Mouse (Mus musculus) lung, adult 2 months (tissue): Measurements from ENCODE around the gene Magi2. TPM values are rescaled to one million over a fixed set of nuclear protein-coding genes. Genes with fewer than 3 reads are reported as not detected.

Experiments
- DNase-seq: peaks from one replicate; pipeline ENCODE4 v3.0.0; 2022
- H3K4me1 ChIP-seq: fragments of 200-500 bp; 2 replicates; pipeline ENCODE4 v1.6.1; 2011; ENCODE audit warnings: low read length; ENCODE audit not compliant: control insufficient read depth, insufficient read depth
- H3K4me3 ChIP-seq: fragments of 200-500 bp; replicated peaks from 2 replicates; pipeline ENCODE3; 2011; ENCODE audit warnings: low read depth, mild to moderate bottlenecking, control low read depth, low read length; ENCODE audit errors: extremely low read depth
- CTCF ChIP-seq: fragments of 200-500 bp; IDR thresholded peaks from 2 replicates; pipeline ENCODE4 v1.5.1; 2011; ENCODE audit warnings: mild to moderate bottlenecking, low read length, control low read depth; ENCODE audit not compliant: insufficient read depth
- POLR2A ChIP-seq: fragments of 200-500 bp; IDR thresholded peaks from 2 replicates; pipeline ENCODE4 v1.6.1; 2011; ENCODE audit warnings: low read depth, mild to moderate bottlenecking, control low read depth, low read length, borderline replicate concordance; ENCODE audit errors: extremely low read depth
- WGBS: fragments of 180-500 bp; shearing (Covaris S2); methylation state at CpG from one replicate; pipeline ENCODE4 v1.1.7; 2018; 5-methylcytosine and 5-hydroxymethylcytosine counted together
- polyA plus RNA-seq: library from polyadenylated mRNA; depleted of rRNA; stranded (reverse); fragments of >200 nt; gene quantifications from 2 replicates; pipeline ENCODE4 v1.2.3, GENCODE M21; 2012

Gene Magi2
- polyA plus RNA-seq, 1 experiment, result 2.7 TPM

DNA sequence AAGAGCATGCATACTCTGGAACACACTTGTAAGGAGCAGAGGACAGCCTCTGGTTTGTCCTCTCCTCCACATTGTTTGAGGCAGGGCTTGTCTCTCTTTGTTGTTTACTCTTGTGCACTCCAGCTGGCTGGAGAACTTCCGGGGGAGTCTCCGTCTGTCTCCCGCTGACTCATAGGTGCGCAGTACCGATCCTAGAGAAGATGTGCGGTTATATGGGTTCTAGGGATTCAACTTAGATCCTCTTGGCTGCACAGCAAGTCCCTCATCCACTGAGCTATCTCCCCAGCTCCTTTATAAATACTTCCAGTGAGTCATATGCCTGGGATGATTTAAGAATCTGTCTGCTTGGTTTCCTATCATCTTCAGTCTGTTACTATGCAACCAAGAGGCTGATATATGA is 1341.6 kb downstream of the Magi2 start:
- WGBS, result 43% methylated on average over 6 of the region's 6 CpGs
- Histone ChIP-seq H3K4me3 (no peak overlapping the region), H3K4me1 (no peaks in the 10 kb centered on the region)
- DNase-seq, result no peak
- TF ChIP-seq CTCF, result no peak
- TF ChIP-seq POLR2A, result no peak

DNA sequence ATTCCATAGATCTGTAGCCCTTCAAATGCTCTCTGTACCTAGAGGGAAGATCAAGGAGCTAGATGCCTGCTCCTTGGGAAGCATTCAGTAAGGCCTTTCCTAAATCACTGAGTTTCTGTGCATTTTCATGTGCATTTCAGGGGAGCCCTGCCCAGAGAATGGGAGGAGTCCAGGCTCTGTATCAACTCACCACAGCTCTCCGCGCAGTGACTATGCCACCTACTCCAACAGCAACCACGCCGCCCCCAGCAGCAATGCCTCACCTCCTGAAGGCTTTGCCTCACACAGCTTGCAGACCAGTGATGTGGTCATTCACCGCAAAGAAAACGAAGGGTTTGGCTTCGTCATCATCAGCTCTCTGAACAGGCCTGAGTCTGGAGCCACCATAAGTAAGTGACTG is 1342.1 kb downstream of the Magi2 start:
- no peak overlapping the region for H3K4me3 ChIP-seq
- no peaks in the 10 kb centered on the region for H3K4me1 ChIP-seq
- no peak for DNase-seq
- TF ChIP-seq CTCF (no peak), POLR2A (no peak)
- 95% methylated on average over 7 of the region's 7 CpGs for WGBS

DNA sequence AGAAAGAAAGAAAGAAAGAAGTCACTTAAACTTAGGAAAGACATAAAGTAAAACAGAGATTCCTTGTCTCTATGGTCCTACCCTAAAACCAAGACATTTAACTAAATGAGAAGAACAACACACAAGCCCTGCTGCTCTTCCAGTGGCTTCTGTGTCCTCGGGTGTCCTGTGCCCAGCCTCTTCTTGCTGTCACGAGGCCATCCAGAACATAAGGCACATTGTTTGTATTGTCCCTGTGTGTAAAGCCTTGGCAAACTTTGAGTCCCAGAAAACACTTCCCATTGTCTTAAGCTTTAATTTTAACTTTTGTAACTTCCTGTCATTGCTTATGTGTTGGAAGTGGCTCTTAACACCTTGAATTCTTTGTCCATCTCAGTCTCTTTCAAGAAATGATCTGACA is 1348.0 kb downstream of the Magi2 start:
- Histone ChIP-seq H3K4me1 (no peaks in the 10 kb centered on the region), H3K4me3 (no peak overlapping the region)
- DNase-seq, result no peak
- no peak for TF ChIP-seq POLR2A
- no peak for TF ChIP-seq CTCF
- WGBS, result 27% methylated on average over 2 of the region's 2 CpGs

DNA sequence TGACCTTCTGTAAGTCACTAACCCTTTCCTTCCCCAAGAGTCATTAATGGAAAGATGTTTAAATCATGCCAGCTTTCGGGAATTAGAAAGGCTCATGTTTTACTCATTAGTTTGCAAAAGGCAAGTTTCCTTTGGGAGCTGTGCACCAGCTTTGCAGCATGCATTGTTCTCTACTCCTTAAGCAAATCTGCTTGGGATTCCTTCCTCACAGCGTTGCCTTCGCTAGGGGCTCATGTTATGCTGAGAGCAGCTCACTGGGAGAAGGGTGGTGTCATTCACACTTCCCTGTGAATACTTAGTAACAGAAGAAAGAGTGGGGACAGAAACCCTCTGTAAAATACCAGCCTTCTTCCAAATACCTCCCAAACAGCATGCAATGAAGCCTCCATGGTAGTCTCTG is 1349.0 kb downstream of the Magi2 start:
- Histone ChIP-seq H3K4me1 (no peaks in the 10 kb centered on the region), H3K4me3 (no peak overlapping the region)
- no peak for DNase-seq
- WGBS, result 54% methylated on average over 3 of the region's 3 CpGs
- TF ChIP-seq CTCF (no peak), POLR2A (no peak)

DNA sequence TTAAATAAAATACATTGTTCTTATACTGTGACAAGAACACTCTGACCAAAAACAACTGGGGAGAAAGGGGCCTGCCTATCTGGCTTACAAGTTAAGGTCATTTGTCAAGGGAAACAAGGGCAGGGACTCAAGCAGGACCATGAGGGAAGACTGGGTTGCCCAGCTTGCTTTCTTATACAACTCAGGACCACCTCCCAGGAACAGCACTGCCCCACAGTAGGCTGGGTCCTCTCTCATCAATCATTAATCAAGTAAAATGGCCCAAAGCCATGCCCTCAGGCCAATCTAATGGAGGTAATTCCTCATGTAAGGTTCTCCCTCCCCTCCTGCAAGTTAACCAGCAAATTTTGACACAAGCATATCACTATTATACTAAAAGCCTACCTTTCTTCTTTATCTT is 1349.4 kb downstream of the Magi2 start:
- H3K4me3 ChIP-seq, result no peak overlapping the region
- H3K4me1 ChIP-seq, result no peaks in the 10 kb centered on the region
- DNase-seq, result no peak
- TF ChIP-seq CTCF (no peak), POLR2A (no peak)

DNA sequence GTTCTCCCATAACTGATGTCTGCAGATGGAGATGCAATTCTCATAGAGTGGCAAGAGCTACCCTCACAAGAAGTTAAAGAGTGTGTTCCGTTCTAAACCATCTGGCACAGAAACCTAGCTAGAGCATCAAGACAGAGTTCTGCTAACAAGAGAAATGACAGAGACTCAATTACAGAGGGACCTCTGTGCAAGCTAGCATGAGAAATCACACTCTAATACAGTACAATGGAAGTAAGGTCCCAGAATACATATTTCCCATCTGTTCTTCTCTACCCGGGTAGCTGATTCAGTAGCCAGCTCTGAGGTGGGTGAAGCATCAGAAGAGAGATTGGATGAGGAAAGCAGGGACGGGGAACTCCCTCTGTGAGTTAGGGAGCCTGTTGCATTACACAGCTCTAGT is 1351.8 kb downstream of the Magi2 start:
- Histone ChIP-seq H3K4me3 (no peak overlapping the region), H3K4me1 (no peaks in the 10 kb centered on the region)
- DNase-seq, result no peak
- WGBS, result 84% methylated on average over 3 of the region's 3 CpGs
- TF ChIP-seq CTCF, result no peak
- no peak for TF ChIP-seq POLR2A

DNA sequence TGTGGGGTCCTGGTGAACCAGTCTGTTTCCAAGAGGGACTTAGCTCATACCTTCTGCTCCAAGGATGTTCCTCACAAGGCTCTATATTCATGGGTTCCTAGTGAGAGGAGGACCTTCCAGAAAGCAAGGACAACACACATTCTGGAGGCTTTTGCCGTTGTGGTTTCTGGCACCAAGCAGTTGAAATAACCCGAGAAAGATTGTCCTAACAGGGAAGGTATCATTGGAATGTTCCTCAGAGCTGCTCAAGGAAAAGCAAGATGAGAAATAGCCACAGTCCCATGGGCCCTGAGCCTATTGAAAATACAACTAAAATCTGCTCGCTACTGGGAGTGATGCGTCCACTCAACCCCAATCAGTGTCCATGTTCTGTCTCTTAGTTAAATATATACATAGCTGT is 1353.8 kb downstream of the Magi2 start:
- 81% methylated on average over 4 of the region's 4 CpGs for whole genome bisulfite sequencing
- Histone ChIP-seq H3K4me3 (no peak overlapping the region), H3K4me1 (no peaks in the 10 kb centered on the region)
- TF ChIP-seq POLR2A (no peak), CTCF (no peak)
- no peak for DNase-seq

DNA sequence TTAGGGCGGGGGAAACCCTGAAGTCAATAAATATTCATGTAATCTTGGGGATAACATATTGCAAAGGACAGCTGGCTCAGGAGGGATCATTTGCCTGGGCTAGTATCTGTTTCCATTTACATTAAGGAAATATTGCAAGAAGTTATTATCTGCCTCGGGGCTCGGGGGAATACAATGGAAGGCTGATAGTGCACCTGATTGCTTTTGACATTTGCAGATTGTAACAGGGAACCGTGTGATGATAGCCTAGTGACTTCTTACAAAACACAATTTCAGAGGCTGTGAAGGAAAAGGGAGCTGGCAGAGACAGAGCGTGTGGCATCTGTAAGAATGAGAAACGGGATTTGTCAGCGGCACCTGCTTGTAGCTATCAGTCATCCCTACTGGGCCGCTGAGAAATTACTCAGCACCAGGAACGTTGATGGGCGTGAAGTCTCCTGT is 1356.2 kb downstream of the Magi2 start:
- TF ChIP-seq CTCF (no peak), POLR2A (no peak)
- WGBS, result 52% methylated on average over 10 of the region's 10 CpGs
- no peak overlapping the region for H3K4me3 ChIP-seq
- H3K4me1 ChIP-seq, result no peaks in the 10 kb centered on the region
- no peak for DNase-seq

DNA sequence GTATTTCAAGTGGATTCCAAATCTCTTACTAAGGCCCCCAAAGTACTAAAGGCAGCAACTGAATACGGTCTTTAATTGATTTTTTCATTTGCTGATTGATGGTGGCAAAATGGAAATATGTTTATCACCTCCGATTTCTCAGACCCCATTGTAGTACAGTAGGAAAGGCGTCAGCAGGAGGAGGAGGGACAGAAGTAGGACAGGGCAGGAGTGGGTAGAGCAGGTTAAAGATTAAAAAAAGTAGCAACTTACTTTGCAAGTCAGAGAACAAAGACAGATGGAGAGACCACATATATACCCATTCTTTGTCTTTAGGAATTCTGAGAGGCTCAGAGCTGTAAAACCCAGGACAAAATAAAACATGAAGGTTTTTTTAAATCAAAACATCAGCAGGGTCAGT is 1356.8 kb downstream of the Magi2 start:
- no peak for DNase-seq
- 61% methylated on average over 3 of the region's 3 CpGs for WGBS
- H3K4me1 ChIP-seq, result no peaks in the 10 kb centered on the region
- H3K4me3 ChIP-seq, result no peak overlapping the region
- TF ChIP-seq POLR2A, result no peak
- TF ChIP-seq CTCF, result no peak

DNA sequence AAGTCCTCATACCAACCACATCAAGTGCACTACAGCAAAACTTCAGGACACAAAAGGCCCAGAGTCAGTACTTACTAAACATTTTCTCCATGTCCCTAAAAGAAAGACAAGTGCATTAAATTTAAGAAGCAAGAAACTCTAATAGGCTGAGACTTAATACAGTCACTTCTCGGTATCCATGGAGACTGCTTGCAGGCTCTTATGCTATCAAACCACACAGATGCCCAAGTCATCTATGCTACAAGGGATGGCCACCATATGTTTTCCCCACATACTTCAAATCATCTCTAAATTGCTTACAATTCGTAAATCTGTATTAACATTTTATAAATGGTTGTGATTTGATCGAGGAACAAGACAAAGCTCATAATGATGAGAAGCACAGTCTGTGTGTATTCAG is 1357.9 kb downstream of the Magi2 start:
- TF ChIP-seq POLR2A, result no peak
- TF ChIP-seq CTCF, result no peak
- WGBS, result 90% methylated on average over 3 of the region's 3 CpGs
- H3K4me3 ChIP-seq, result no peak overlapping the region

DNA sequence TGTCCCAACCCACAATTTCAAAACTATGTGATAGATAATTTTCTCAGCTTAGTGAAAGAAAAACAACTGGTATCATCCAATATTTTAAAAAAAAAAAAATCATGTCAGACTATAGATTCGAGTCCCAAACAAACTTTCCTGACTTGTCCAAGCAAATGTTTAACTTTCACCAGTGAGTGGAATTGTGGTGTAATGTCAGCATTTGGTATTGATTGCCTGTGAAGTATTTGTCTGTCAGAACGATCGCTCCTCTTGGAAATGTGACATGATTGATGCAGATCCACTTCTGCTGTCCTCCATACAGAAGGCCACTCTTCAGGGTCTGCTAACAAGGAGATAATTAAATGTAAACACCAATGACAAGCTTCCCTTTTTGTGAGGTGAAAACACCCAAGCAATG is 1362.9 kb downstream of the Magi2 start:
- H3K4me3 ChIP-seq, result no peak overlapping the region
- H3K4me1 ChIP-seq, result no peaks in the 10 kb centered on the region
- DNase-seq, result no peak
- 27% methylated on average over 3 of the region's 3 CpGs for WGBS
- TF ChIP-seq POLR2A, result no peak
- TF ChIP-seq CTCF, result no peak

More for the DNA sequence above, 1357.9 kb downstream of the Magi2 start:
- H3K4me1 ChIP-seq, result no peaks in the 10 kb centered on the region
- DNase-seq, result no peak

DNA sequence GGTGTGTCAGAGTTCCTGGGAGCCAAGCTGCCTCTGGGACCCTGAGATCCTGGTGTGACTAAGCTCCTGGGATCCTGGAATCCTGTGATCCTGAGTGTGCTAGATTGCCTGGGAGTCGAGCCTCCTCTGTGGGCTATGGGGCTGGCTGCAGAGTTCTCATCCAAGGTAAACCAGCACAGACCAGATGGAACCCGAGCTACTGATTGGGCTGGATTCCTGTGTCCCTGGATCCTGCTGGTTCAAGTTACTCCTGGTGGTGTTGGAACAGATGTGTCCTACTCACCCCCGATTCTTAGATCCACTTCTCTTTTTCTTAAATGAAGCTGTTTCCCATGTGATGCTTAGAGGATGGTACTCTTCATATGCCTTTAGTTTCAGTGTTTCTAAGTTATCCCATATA is 1371.4 kb downstream of the Magi2 start:
- no peak for TF ChIP-seq POLR2A
- no peak for TF ChIP-seq CTCF
- H3K4me1 ChIP-seq, result no peaks in the 10 kb centered on the region
- no peak overlapping the region for H3K4me3 ChIP-seq
- WGBS, result 74% methylated on average over 3 of the region's 3 CpGs
- no peak for DNase-seq
